Mouse (Mus musculus) hindbrain, embryonic 11.5 days (tissue): Measurements from ENCODE around the gene Slit3. TPM values are rescaled to one million over a fixed set of nuclear protein-coding genes. Genes with fewer than 3 reads are reported as not detected.

Experiments
- ATAC-seq: fragments of 200-750 bp; cut with Nextera tagmentation; 2 replicates; pipeline ENCODE4 v1.8.0; 2017; ENCODE audit warnings: mild to moderate bottlenecking, moderate TSS enrichment, moderate library complexity; ENCODE audit not compliant: low FRiP score
- DNase-seq: peaks from one replicate; pipeline ENCODE4 v3.0.0-alpha.2; 2015; ENCODE audit warnings: low spot score
- H3K27ac ChIP-seq: fragments of 300-500 bp; sonication (generic); 2 replicates; pipeline ENCODE4 v1.5.1; 2014; ENCODE audit warnings: mild to moderate bottlenecking, low read depth, low read length
- H3K27me3 ChIP-seq: fragments of 300-500 bp; sonication (generic); 2 replicates; pipeline ENCODE4 v1.6.1; 2014; ENCODE audit warnings: mild to moderate bottlenecking, low read length, moderate library complexity, mixed read lengths; ENCODE audit not compliant: control insufficient read depth, insufficient read depth
- H3K36me3 ChIP-seq: fragments of 300-500 bp; sonication (generic); 2 replicates; pipeline ENCODE4 v1.6.1; 2014; ENCODE audit warnings: mild to moderate bottlenecking, low read length, moderate library complexity, mixed read lengths; ENCODE audit not compliant: control insufficient read depth, insufficient read depth
- H3K4me1 ChIP-seq: fragments of 300-500 bp; sonication (generic); replicated peaks from 2 replicates; pipeline ENCODE4 v1.6.1; 2014; ENCODE audit warnings: low read length, mixed read lengths; ENCODE audit not compliant: control insufficient read depth, insufficient read depth
- H3K4me2 ChIP-seq: fragments of 300-500 bp; sonication (generic); replicated peaks from 2 replicates; pipeline ENCODE4 v1.6.1; 2014; ENCODE audit warnings: mild to moderate bottlenecking, low read depth, low read length
- H3K4me3 ChIP-seq: fragments of 300-500 bp; sonication (generic); 2 replicates; pipeline ENCODE4 v1.5.1; 2014; ENCODE audit warnings: low read depth, low read length
- H3K9ac ChIP-seq: fragments of 300-500 bp; sonication (generic); 2 replicates; pipeline ENCODE4 v1.6.1; 2014; ENCODE audit warnings: low read depth, low read length
- H3K9me3 ChIP-seq: fragments of 300-500 bp; sonication (generic); 2 replicates; pipeline ENCODE4 v1.6.1; 2016; ENCODE audit warnings: low read length; ENCODE audit not compliant: control insufficient read depth
- WGBS: fragments of 180-500 bp; shearing (Covaris S2); extraction: QIAGEN DNeasy Blood & Tissue Kit; methylation state at CpG from one replicate; pipeline ENCODE4 v1.1.7; 2014; 5-methylcytosine and 5-hydroxymethylcytosine counted together
- polyA plus RNA-seq: library from polyadenylated mRNA; unstranded; fragments of >200 nt; fragmentation: Nextera tagmentation; extraction: Ambion mirVana; gene quantifications from 2 replicates; pipeline ENCODE4 v1.2.1, GENCODE M21; 2014

Gene Slit3
- polyA plus RNA-seq, 1 experiment from 2014 or later: 39.3 TPM

DNA sequence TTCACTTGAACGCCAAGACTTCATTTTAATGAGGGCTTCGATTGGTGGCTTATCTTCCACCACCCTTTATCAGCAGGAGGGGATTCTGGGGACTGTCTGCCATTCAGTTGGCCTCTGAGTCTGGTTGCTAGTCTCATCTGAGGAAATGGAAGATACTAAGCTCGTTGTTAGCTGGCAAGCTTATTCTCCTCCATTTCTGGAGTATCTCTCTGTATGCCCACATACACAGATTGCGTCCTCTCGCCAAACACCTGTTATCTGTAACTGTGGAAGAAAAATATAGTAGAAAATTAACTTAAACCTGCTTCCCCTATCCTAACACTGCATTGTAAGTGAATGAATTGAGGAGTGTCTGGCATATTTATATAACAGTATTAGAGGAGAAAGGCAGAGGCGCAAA lies 240.0 kb downstream of the Slit3 start:
- ATAC-seq: no peak
- 0 out of 2 replicates have a peak, but pooled peaks cover 3% of the 10 kb centered on the region for H3K27me3 ChIP-seq

DNA sequence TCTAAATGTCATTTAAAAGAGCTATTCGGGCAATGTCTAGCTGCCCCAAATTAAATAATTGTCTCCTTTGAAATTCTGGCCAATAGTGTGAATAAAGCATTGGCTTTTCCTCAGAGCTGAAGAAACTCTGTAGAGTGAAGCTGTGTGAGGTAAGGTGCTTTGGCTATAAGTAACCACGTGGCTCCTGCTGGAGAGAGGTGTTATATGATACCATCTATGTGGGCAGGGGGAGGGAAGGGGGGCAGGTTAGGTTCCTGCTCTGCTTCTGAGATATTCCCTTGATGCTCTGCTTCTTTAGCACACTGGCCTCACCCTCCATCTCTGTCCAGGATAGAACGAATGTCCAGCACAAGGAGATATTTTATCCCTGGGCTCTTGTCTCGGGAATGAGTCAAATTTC lies 242.0 kb downstream of the Slit3 start:
- 60% methylated on average over 4 of the region's 4 CpGs for WGBS
- 0 out of 2 replicates have a peak, but pooled peaks cover 5% of the 10 kb centered on the region for H3K27me3 ChIP-seq

More for the DNA sequence above, 240.0 kb downstream of the Slit3 start:
- Histone ChIP-seq H3K4me2 (no peak overlapping the region), H3K4me3 (no peak overlapping the region), H3K9ac (no peak overlapping the region), H3K9me3 (no peaks in the 10 kb centered on the region), H3K36me3 (no peaks in the 10 kb centered on the region), H3K27ac (no peak overlapping the region), H3K4me1 (0 out of 2 replicates have a peak, but pooled peaks cover 2% of the 10 kb centered on the region)
- 88% methylated on average over 6 of the region's 6 CpGs for WGBS
- no peak for DNase-seq

DNA sequence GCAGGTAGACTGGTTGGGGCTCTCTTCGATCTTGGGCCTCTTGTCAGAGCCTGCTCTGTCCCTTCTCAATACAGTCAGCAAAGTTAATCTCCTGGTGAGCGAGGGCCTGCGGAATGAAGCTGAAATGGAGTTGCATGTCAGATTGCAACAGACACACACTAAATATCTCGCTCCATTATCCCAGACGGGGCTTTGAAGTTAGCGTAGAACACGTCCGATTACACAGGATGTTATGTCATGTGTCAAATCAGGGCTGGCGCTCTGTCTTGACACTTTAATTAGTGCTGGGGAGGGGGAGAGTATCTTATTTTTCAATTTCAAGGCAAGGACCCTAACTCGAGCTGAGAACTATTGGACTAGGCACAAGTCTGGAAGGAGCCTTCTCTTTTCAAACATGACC lies 243.4 kb downstream of the Slit3 start:
- 64% methylated on average over 10 of the region's 10 CpGs for WGBS
- H3K4me1 ChIP-seq: 0 out of 2 replicates have a peak, but pooled peaks cover 2% of the 10 kb centered on the region
- no peak for DNase-seq
- H3K4me3 ChIP-seq: no peak overlapping the region
- 0 out of 2 replicates have a peak, but pooled peaks cover 5% of the 10 kb centered on the region for H3K27me3 ChIP-seq
- no peaks in the 10 kb centered on the region for H3K36me3 ChIP-seq
- no peaks in the 10 kb centered on the region for H3K9me3 ChIP-seq
- H3K4me2 ChIP-seq: no peak overlapping the region
- no peak overlapping the region for H3K9ac ChIP-seq
- ATAC-seq: no peak
- H3K27ac ChIP-seq: no peak overlapping the region

More for the DNA sequence above, 242.0 kb downstream of the Slit3 start:
- Histone ChIP-seq H3K36me3 (no peaks in the 10 kb centered on the region), H3K4me3 (no peak overlapping the region), H3K9me3 (no peaks in the 10 kb centered on the region), H3K9ac (no peak overlapping the region), H3K4me2 (no peak overlapping the region), H3K27ac (no peak overlapping the region), H3K4me1 (0 out of 2 replicates have a peak, but pooled peaks cover 2% of the 10 kb centered on the region)
- ATAC-seq (no peak), DNase-seq (no peak)

DNA sequence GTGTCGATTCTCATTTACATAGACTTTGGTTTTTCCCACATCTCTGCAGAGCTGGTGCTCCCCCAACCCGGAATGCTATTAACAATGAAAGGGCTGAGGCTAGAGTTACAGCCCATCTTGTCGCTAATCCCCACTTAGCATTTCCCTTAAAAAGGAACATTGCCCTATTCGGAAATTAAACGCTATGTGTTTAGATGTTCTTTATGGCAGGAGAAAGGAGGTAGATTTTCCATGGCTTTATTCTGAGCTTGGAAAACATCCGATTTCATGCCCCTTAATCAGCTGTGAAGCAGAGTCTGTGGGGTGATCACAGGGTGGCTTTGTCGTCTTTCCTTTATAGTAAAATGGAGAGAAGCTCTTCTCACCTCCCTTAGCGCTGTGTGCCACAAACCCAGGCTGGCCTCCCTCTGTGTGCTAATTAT lies 244.5 kb downstream of the Slit3 start:
- 0 out of 2 replicates have a peak, but pooled peaks cover 2% of the 10 kb centered on the region for H3K4me1 ChIP-seq
- WGBS: 16% methylated on average over 8 of the region's 8 CpGs
- H3K9ac ChIP-seq: no peak overlapping the region; the same call in 1 of the 2 replicates
- H3K4me2 ChIP-seq: no peak overlapping the region
- DNase-seq (no peak), ATAC-seq (peak; percentile 60)
- H3K9me3 ChIP-seq: no peaks in the 10 kb centered on the region
- peaks cover 5% of the 10 kb centered on the region; the same call in 1 of the 2 replicates for H3K27me3 ChIP-seq
- no peak overlapping the region for H3K27ac ChIP-seq
- H3K36me3 ChIP-seq: no peaks in the 10 kb centered on the region
- H3K4me3 ChIP-seq: no peak overlapping the region

DNA sequence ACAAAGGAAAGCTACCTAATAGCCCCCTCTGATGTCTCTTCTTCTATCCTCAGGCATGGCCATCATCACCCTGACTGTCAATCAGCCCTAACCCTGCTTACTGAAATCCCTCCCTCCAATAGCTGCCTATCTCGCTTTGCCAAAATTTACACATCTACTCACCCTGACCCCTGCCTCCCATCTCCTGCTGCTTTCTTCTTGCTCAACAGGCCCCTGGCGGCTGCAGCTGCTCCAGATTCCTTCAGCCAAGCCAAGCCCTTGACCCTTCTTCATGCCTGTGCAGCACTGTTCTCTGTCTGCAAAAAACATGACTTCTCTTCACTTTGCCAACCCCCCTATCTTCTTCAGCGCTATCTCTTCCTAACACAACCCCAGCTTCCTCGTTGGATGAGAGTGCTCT lies 245.6 kb downstream of the Slit3 start:
- no peaks in the 10 kb centered on the region for H3K36me3 ChIP-seq
- DNase-seq: no peak
- H3K27me3 ChIP-seq: peaks cover 3% of the 10 kb centered on the region; the same call in 1 of the 2 replicates
- ATAC-seq: no peak
- H3K9ac ChIP-seq: no peak overlapping the region
- H3K4me2 ChIP-seq: no peak overlapping the region
- no peaks in the 10 kb centered on the region for H3K9me3 ChIP-seq
- 0 out of 2 replicates have a peak, but pooled peaks cover 2% of the 10 kb centered on the region for H3K4me1 ChIP-seq
- no peak overlapping the region for H3K27ac ChIP-seq
- 81% methylated on average over 4 of the region's 4 CpGs for WGBS
- H3K4me3 ChIP-seq: no peak overlapping the region

DNA sequence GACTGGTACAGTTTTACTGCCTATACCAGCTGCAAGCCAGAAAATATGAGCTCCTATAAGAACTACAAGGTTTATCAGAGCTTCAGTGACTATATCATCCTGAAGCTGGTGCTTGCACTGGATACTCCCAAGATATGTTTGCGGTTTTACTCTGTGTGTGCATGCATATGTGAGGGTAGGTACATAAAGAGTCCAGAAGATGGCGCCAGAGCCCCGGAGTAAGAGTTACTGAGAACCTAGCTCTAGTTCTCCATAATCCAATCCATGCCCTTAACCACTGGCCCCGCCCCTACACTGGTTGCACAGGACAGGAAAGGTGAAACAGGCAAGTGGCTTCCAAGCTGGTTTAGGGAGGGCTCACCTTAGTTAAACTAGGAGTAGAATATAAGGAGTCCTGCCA lies 246.2 kb downstream of the Slit3 start:
- peaks cover 3% of the 10 kb centered on the region; the same call in 1 of the 2 replicates for H3K27me3 ChIP-seq
- WGBS: 89% methylated on average over 4 of the region's 4 CpGs
- H3K9ac ChIP-seq: no peak overlapping the region
- ATAC-seq (no peak), DNase-seq (no peak)
- 0 out of 2 replicates have a peak, but pooled peaks cover 2% of the 10 kb centered on the region for H3K4me1 ChIP-seq
- no peak overlapping the region for H3K4me2 ChIP-seq
- no peak overlapping the region for H3K27ac ChIP-seq
- no peaks in the 10 kb centered on the region for H3K36me3 ChIP-seq
- no peaks in the 10 kb centered on the region for H3K9me3 ChIP-seq
- H3K4me3 ChIP-seq: no peak overlapping the region

DNA sequence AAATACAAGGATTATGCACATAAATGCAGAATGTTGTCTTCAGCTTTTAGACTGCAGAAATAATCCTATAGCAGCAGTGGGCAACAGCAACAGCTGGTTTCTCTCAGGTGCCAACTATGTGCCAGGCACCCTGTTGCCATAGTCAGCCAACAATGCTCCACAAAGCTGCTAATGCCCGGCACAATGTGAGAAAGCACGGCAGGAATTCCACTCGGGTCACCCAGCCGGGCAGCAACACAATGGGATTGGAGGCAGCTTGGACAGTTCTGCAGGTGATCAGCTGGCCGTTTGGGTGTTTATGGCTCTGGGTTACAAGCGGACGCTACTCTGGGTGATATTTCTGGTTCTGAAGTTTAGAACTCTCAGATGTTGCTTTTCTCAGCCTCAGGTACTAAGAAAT lies 248.9 kb downstream of the Slit3 start:
- WGBS: 42% methylated on average over 7 of the region's 7 CpGs
- Histone ChIP-seq H3K4me2 (no peak overlapping the region), H3K36me3 (no peaks in the 10 kb centered on the region), H3K9ac (no peak overlapping the region), H3K4me1 (0 out of 2 replicates have a peak, but pooled peaks cover 2% of the 10 kb centered on the region), H3K27me3 (peaks cover 2% of the 10 kb centered on the region; the same call in 1 of the 2 replicates), H3K9me3 (no peaks in the 10 kb centered on the region), H3K4me3 (no peak overlapping the region), H3K27ac (no peak overlapping the region)
- DNase-seq (no peak), ATAC-seq (no peak)

DNA sequence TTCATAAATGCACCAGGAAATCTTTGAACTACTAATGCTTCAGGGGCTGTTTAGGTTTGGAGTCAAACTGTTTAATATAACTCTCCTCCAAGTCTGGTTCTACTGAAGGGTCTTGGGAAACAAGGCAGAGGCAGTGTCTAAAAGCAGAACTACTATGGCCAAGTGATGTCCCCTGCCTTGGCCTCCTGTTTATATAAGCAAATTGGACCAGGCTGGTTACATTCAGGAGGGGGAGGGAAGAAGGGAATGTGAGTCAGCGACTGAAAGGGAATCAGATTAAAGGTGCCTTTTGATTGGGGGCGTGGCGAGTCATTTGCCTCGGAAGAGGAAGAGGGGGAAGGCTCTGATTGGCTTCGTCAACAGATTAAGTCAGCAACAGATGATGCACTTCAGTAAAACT lies 249.7 kb downstream of the Slit3 start:
- no peak overlapping the region for H3K4me3 ChIP-seq
- WGBS: 29% methylated on average over 5 of the region's 5 CpGs
- ATAC-seq (no peak), DNase-seq (no peak)
- H3K36me3 ChIP-seq: no peaks in the 10 kb centered on the region
- no peak overlapping the region for H3K9ac ChIP-seq
- no peak overlapping the region for H3K27ac ChIP-seq
- H3K9me3 ChIP-seq: no peaks in the 10 kb centered on the region
- peaks cover 2% of the 10 kb centered on the region; the same call in 1 of the 2 replicates for H3K27me3 ChIP-seq
- no peak overlapping the region for H3K4me2 ChIP-seq
- 0 out of 2 replicates have a peak, but pooled peaks cover 2% of the 10 kb centered on the region for H3K4me1 ChIP-seq

DNA sequence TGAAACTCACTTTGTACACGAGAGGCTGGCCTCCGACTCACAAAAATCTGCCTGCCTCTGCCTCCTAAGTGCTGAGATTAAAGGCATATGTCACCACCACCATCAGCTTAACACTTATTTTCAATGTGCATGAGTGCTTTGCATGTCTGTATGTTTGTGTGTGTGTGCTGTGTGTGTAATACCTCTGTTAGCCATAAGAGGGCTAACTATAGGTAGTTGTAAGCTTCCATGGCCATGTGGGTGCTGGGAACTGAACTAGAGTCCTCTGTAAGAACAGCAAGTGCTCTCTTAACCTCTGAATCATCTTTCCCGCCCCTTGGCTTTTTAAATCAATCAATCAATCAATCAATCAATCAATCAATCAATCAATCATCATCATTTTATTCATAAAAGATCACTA lies 251.4 kb downstream of the Slit3 start:
- Histone ChIP-seq H3K4me1 (no peaks in the 10 kb centered on the region), H3K4me3 (no peak overlapping the region), H3K9me3 (no peaks in the 10 kb centered on the region), H3K4me2 (no peak overlapping the region), H3K36me3 (no peaks in the 10 kb centered on the region), H3K9ac (no peak overlapping the region), H3K27ac (no peak overlapping the region), H3K27me3 (peaks cover under 1% of the 10 kb centered on the region; the same call in 1 of the 2 replicates)
- DNase-seq: no peak
- ATAC-seq: no peak
- 86% methylated on average over 3 of the region's 3 CpGs for WGBS
